Mouse (Mus musculus) cerebellum, postnatal 14 days (tissue): ENCODE measurements around the gene Necap2.

ENCODE experiments used
- DNase-seq, 2 experiments: peaks; one replicate each; pipeline ENCODE4 v3.0.0; 2021; ENCODE audit warnings: mixed read lengths in 2 of 2

Necap2 gene

DNA sequence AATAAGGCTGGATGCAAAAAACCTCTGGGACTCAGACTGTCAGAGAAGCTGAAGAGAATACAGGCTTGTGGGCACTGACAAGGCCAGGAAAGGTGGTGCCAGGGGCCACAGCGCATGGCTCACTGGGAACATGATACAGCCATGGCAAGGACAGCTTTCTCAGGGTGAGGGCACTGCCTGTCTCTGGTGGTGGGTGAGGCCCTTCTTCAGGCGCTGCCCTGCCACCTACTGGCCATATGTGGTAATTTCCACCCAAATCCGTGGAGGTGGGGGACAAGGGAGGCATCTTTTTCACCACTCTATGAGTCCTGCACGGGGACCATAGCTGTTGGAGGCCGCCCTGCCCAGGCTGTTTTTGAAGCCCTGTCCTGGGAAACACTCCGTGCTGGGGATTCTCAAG is 46.4 kb downstream of the Necap2 start:
- DNase-seq = peak; percentile 92 to 95

DNA sequence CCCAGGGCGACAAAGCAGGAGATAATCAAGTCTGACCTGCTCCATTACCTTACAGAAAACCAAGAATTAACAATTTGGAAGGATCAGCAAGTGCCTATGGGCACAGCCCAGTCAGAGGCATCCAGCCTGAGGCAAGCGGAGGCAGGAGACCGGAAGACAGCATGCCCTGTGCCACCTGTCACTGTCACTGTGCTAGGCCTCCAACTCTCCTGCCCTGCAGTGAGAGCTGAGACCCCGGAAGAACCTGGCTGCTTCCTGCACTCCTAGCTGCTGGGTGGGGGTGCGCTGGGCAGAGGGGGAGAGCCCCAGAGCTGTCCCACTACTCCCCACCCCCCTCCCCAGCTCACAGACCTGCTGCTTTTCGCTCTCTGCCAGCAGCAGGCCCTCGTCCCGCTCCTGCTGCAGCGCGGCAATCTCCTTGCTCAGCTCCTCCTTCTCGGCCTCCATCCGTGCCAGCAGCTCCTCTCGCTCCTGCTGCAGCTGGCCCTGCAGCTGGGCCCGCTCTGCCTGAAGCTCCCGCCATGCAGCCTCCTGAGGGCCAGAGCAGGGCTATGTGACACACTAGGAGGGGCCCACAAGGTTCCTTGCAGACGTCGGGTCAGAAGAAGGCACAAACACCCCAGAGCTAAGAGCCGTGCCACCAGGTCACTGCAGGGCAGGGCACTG is 47.5 kb downstream of the Necap2 start:
- DNase-seq = no peak

DNA sequence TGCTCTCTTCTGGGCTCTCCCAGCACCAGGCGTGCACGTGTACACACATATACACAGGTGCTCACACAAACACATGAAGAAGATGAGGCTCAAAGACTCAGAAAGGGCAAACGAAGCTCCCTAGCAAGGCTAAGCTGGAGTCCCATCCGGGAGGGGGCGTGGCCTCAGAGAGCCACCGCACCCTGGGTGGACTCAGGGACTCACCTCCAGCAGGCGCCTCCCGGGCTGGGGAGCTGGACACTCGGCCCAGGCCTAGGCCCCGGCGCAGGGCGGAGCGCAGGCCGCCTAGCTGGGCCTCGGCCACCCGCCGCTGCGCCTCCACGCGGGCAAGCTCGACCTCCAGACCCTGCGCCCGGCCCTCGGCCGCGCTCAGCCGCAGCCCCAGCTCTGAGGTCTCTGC is 53.2 kb downstream of the Necap2 start:
- DNase-seq = no peak

DNA sequence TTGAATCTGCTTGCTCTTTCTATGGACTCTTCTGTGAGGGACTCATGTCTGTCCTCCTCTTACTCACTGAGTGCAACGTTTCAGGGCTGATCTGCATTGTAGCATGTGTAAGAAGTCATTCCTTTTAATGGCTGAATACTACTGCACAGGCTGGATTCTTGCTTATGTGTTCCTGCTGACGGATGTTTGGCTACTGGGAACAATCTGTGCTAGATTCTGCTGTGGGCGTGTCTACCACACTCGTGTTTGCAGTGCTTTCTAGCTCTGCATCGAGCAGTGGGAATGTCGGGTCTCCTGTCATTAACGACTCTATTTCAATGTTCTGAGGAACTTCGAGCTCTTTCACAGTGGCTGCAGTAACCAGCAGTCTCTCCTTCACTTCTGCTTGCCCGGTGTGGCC is 54.1 kb downstream of the Necap2 start:
- no peak for DNase-seq

- peak; percentile 59 to 70 for DNase-seq
Observed at GRCm38 (mm10) chr4:141021614-141021929, 56.6 kb downstream of the Necap2 start.

- peak; percentile 78 to 81 for DNase-seq
Observed at GRCm38 (mm10) chr4:141020811-141021613, 57.1 kb downstream of the Necap2 start.

DNA sequence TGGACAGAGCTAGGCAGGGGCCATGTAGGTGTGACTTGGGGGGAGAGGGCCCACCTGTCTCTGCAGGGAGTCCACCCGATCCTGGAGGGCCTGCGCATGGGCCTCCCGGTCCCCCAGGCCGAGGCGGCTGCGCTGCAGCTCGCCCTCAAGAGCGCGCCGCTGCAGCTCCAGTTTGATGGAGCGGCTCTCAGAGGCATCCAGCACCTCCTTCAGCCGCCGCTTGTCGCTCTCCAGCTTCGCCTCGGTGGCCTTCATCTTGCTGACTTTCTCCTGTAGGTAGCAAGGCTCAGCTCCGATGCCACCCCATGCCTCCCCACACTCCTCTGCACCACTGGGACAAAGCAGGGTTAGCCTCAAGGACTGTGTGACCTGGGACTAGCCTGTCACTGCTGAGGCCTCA is 57.9 kb downstream of the Necap2 start:
- no peak for DNase-seq

DNA sequence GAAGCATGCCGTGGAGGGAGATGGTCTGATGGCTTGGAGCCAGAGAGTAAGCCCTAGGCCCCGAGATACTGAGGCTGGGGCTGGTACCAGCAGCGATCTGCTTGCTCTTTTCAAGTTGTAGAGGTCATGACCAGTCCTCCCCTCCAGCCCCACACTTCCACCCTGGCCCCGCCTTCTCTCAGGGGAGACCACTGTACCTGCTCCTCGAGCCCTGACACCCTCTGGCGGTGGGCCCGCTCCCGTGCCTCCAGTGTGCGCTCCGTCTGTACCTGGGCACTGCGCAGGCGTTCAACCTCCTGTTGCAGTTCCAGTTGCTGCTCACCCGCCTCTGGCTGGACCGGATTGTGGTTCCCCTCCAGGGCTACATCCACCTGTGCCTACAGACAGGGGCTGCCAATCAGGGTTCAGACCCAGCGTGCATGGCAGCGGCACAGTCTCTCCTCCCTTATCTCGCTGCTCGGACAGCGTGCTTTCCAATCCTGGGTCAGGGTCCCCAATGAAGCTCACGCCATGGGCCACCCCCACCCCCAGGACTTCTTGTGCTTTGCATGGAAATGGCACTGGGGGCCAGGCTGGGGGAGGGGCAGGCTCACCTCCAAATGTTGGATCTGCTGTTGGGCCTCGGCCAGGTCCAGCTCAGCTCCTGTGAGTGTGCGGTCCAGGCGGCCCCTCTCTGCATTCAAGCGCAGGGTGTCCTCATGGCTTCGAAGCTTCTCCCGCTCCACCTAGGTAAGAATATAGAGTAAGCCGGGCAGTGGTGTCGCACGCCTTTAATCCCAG is 60.3 kb downstream of the Necap2 start:
- DNase-seq = no peak
